Mouse (Mus musculus) midbrain, embryonic 10.5 days (tissue): Measurements from ENCODE around the gene Zfp142. TPM values are rescaled to one million over a fixed set of nuclear protein-coding genes. Genes with fewer than 3 reads are reported as not detected.

Source experiments
- DNase-seq: peaks from one replicate; pipeline ENCODE4 v3.0.0-alpha.2; 2017; ENCODE audit warnings: low spot score
- H3K27ac ChIP-seq: fragments of 300-500 bp; sonication (generic); replicated peaks from 2 replicates; pipeline ENCODE4 v1.5.1; 2016; ENCODE audit warnings: mild to moderate bottlenecking
- H3K27me3 ChIP-seq: fragments of 300-500 bp; sonication (generic); 2 replicates; pipeline ENCODE4 v1.6.1; 2016; ENCODE audit warnings: low read depth, mild to moderate bottlenecking; ENCODE audit not compliant: poor library complexity, severe bottlenecking
- H3K36me3 ChIP-seq: fragments of 300-500 bp; sonication (generic); 2 replicates; pipeline ENCODE4 v1.6.1; 2016; ENCODE audit warnings: mild to moderate bottlenecking, moderate library complexity
- H3K4me1 ChIP-seq: fragments of 300-500 bp; sonication (generic); 2 replicates; pipeline ENCODE4 v1.6.1; 2016
- H3K4me3 ChIP-seq: fragments of 300-500 bp; sonication (generic); 2 replicates; pipeline ENCODE4 v1.5.1; 2016; ENCODE audit warnings: mild to moderate bottlenecking, moderate library complexity
- H3K9me3 ChIP-seq: fragments of 300-500 bp; sonication (generic); replicated peaks from 2 replicates; pipeline ENCODE4 v1.6.1; 2016; ENCODE audit warnings: mild to moderate bottlenecking
- WGBS: fragments of 180-500 bp; shearing (Covaris S2); methylation state at CpG from one replicate; pipeline ENCODE4 v1.1.7; 2016; 5-methylcytosine and 5-hydroxymethylcytosine counted together
- polyA plus RNA-seq: library from polyadenylated mRNA; unstranded; fragments of >200 nt; fragmentation: Nextera tagmentation; extraction: Ambion mirVana; gene quantifications from 2 replicates; pipeline ENCODE4 v1.2.1, GENCODE M21; 2016

Zfp142 gene
- 9.3 and 10.0 TPM in 2 replicates for polyA plus RNA-seq

GRCm38 (mm10) chr1:74587773-74588445 lies at the start of gene Zfp142, which contains the start of gene Bcs1l:
Gene Zfp142, minus strand, starts transcription at chr1:74588246.
Gene Bcs1l, plus strand, starts transcription at chr1:74588289.
- peak; percentile 99 for DNase-seq
- Histone ChIP-seq H3K27ac (peak within 1 kb of the TSS; percentile 87), H3K4me3 (peak within 1 kb of the TSS; percentile 76), H3K36me3 (peaks cover 50% of the 10 kb centered on the region), H3K9me3 (no peaks in the 10 kb centered on the region), H3K27me3 (no peaks in the 10 kb centered on the region), H3K4me1 (peaks cover 28% of the 10 kb centered on the region)
- WGBS = under 1% methylated on average over 48 of the region's 48 CpGs

- Histone ChIP-seq H3K9me3 (no peaks in the 10 kb centered on the region), H3K27ac (no peak overlapping the region), H3K4me1 (peaks cover 6% of the 10 kb centered on the region; the same call in 1 of the 2 replicates), H3K36me3 (peaks cover 30% of the 10 kb centered on the region), H3K27me3 (no peaks in the 10 kb centered on the region), H3K4me3 (no peak overlapping the region)
- WGBS = 90% methylated on average over 4 of the region's 4 CpGs
- no peak for DNase-seq
These were observed 44.7 kb upstream of the Zfp142 start for GRCm38 (mm10) chr1:74632734-74633133.

GRCm38 (mm10) chr1:74628001-74628400 lies 40.0 kb upstream of the Zfp142 start:
- Histone ChIP-seq H3K9me3 (no peaks in the 10 kb centered on the region), H3K27ac (0 out of 2 replicates have a peak overlapping the region, but pooled peaks have one; percentile 14), H3K4me3 (no peak overlapping the region), H3K27me3 (no peaks in the 10 kb centered on the region), H3K36me3 (peaks cover 30% of the 10 kb centered on the region), H3K4me1 (peaks cover 9% of the 10 kb centered on the region; the same call in 1 of the 2 replicates)
- peak; percentile 21 for DNase-seq
- 35% methylated on average over 7 of the region's 7 CpGs for WGBS

- no peak for DNase-seq
- no peaks in the 10 kb centered on the region for H3K27me3 ChIP-seq
- no peak overlapping the region for H3K27ac ChIP-seq
- H3K36me3 ChIP-seq = peaks cover 35% of the 10 kb centered on the region
- WGBS = 85% methylated on average over 4 of the region's 4 CpGs
- no peaks in the 10 kb centered on the region for H3K9me3 ChIP-seq
- H3K4me3 ChIP-seq = no peak overlapping the region
- H3K4me1 ChIP-seq = peaks cover 9% of the 10 kb centered on the region; the same call in 1 of the 2 replicates
These were observed 38.0 kb upstream of the Zfp142 start for GRCm38 (mm10) chr1:74626076-74626475.

GRCm38 (mm10) chr1:74624183-74624582 lies 36.1 kb upstream of the Zfp142 start:
- DNase-seq = no peak
- H3K9me3 ChIP-seq = no peaks in the 10 kb centered on the region

GRCm38 (mm10) chr1:74601267-74601962 lies 13.4 kb upstream of the Zfp142 start, which contains the start of the genes Rnf25 and Stk36:
Gene Rnf25, minus strand, starts transcription at chr1:74601397.
Gene Stk36, plus strand, starts transcription at chr1:74601445.
- WGBS = 12% methylated on average over 25 of the region's 25 CpGs
- Histone ChIP-seq H3K9me3 (no peaks in the 10 kb centered on the region), H3K27me3 (no peaks in the 10 kb centered on the region), H3K36me3 (peaks cover 43% of the 10 kb centered on the region), H3K4me1 (peaks cover 19% of the 10 kb centered on the region), H3K4me3 (peak within 1 kb of the TSS; percentile 93), H3K27ac (peak within 1 kb of the TSS; percentile 85)
- peak; percentile 89 for DNase-seq

More at GRCm38 (mm10) chr1:74624183-74624582, 36.1 kb upstream of the Zfp142 start:
- Histone ChIP-seq H3K27ac (no peak overlapping the region), H3K27me3 (no peaks in the 10 kb centered on the region), H3K36me3 (peaks cover 32% of the 10 kb centered on the region), H3K4me3 (no peak overlapping the region), H3K4me1 (peaks cover 9% of the 10 kb centered on the region; the same call in 1 of the 2 replicates)
- WGBS = 95% methylated on average over 1 of the region's 1 CpGs

- Histone ChIP-seq H3K36me3 (peaks cover 46% of the 10 kb centered on the region), H3K27me3 (no peaks in the 10 kb centered on the region), H3K9me3 (no peaks in the 10 kb centered on the region), H3K4me3 (peak overlapping the region; percentile 93), H3K4me1 (peaks cover 19% of the 10 kb centered on the region), H3K27ac (peak overlapping the region; percentile 85)
- 9% methylated on average over 26 of the region's 26 CpGs for WGBS
- DNase-seq = no peak
These were observed 12.6 kb upstream of the Zfp142 start for GRCm38 (mm10) chr1:74600501-74601266.

- Histone ChIP-seq H3K27ac (no peak overlapping the region), H3K36me3 (peaks cover 90% of the 10 kb centered on the region), H3K27me3 (no peaks in the 10 kb centered on the region), H3K4me3 (no peak overlapping the region), H3K9me3 (no peaks in the 10 kb centered on the region), H3K4me1 (peaks cover under 1% of the 10 kb centered on the region; the same call in 1 of the 2 replicates)
- 97% methylated on average over 8 of the region's 8 CpGs for WGBS
- no peak for DNase-seq
These were observed 6.4 kb upstream of the Zfp142 start for GRCm38 (mm10) chr1:74594434-74594833.

- H3K36me3 ChIP-seq = peaks cover 53% of the 10 kb centered on the region
- H3K27me3 ChIP-seq = no peaks in the 10 kb centered on the region
- H3K9me3 ChIP-seq = no peaks in the 10 kb centered on the region
- peak overlapping the region; percentile 87 for H3K27ac ChIP-seq
- H3K4me3 ChIP-seq = peak overlapping the region; percentile 76
- WGBS = under 1% methylated on average over 24 of the region's 24 CpGs
- H3K4me1 ChIP-seq = peaks cover 28% of the 10 kb centered on the region
- no peak for DNase-seq
These were observed 743 bp downstream of the Zfp142 start for GRCm38 (mm10) chr1:74587233-74587772.

- H3K27me3 ChIP-seq = no peaks in the 10 kb centered on the region
- WGBS = 95% methylated on average over 3 of the region's 3 CpGs
- H3K27ac ChIP-seq = no peak overlapping the region
- H3K4me3 ChIP-seq = no peak overlapping the region
- no peak for DNase-seq
- H3K36me3 ChIP-seq = peaks cover 47% of the 10 kb centered on the region
- no peaks in the 10 kb centered on the region for H3K9me3 ChIP-seq
- H3K4me1 ChIP-seq = peaks cover 28% of the 10 kb centered on the region
These were observed 3.2 kb downstream of the Zfp142 start for GRCm38 (mm10) chr1:74584616-74585398.

GRCm38 (mm10) chr1:74582621-74583020 lies 5.4 kb downstream of the Zfp142 start:
- no peak overlapping the region for H3K4me3 ChIP-seq
- no peak for DNase-seq
- peaks cover 66% of the 10 kb centered on the region for H3K36me3 ChIP-seq
- H3K4me1 ChIP-seq = peaks cover 18% of the 10 kb centered on the region
- WGBS = 77% methylated on average over 3 of the region's 3 CpGs
- H3K27ac ChIP-seq = no peak overlapping the region
- H3K9me3 ChIP-seq = no peaks in the 10 kb centered on the region
- H3K27me3 ChIP-seq = no peaks in the 10 kb centered on the region
